In the genomic region with DNA sequence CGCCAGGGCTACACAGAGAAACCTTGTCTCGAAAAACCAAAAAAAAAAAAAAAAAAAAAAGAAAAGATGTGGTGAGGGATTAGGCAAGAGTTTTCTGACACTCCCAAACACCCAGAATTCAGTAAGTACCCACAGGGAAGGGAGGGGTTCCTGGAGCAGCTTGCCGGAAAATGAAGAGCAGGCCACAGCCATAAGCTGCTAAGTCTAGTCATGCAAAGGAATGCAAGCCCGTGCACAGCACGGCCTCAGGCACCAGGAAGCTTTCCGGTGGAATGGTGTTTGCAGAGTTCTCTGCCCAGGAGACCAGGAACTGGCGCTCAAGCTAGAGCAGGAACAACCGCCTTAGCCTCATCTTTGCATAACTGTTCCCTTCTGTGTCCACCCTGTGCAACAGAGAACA, we compare ENCODE assay signal across 11 mouse cellular contexts. TPM values are rescaled to one million over a fixed set of nuclear protein-coding genes. Genes with fewer than 3 reads are reported as not detected.
A peak's percentile ranks its signal among the peaks of the same experiment; 100 is the strongest.
DNase-seq lines count a peak whose midpoint lies in the region; ATAC-seq and TF ChIP-seq lines count a peak whose summit lies in the region.
"Had no signal": no experiment of that assay in that cellular context is flagged by ENCODE, and none has a peak within 500 bp of the region (broad histone marks: within the 10 kb centered on the region; RNA-seq: fewer than 3 reads in every experiment).

No protein-coding gene starts in this region.

- TF ChIP-seq CTCF in E14TG2a.4 (conservative IDR thresholded peaks at IDR 0.05; ENCODE audit: low read length) = no peak

- H3K4me1 ChIP-seq in kidney, embryonic 15.5 days = peaks cover 27% of the 10 kb centered on the region
- peaks cover 51% of the 10 kb centered on the region for H3K4me1 ChIP-seq in E14TG2a.4 (replicated peaks; ENCODE audit: low read depth, low read length)
- peaks cover 9% of the 10 kb centered on the region for H3K4me1 ChIP-seq in embryonic facial prominence, embryonic 12.5 days
- peaks cover 17% of the 10 kb centered on the region for H3K4me1 ChIP-seq in midbrain, embryonic 15.5 days
- peaks cover 16% of the 10 kb centered on the region for H3K4me1 ChIP-seq in heart, embryonic 12.5 days (replicated peaks)

- H3K9ac ChIP-seq in kidney, embryonic 15.5 days = no peak overlapping the region
- H3K9ac ChIP-seq in embryonic facial prominence, embryonic 12.5 days = no peak overlapping the region
- no peak overlapping the region for H3K9ac ChIP-seq in midbrain, embryonic 15.5 days
- H3K9ac ChIP-seq in heart, embryonic 12.5 days = no peak overlapping the region; the same call in 1 of the 2 replicates
- H3K9ac ChIP-seq: midbrain, embryonic 13.5 days had no signal

- no peaks in the 10 kb centered on the region for H3K9me3 ChIP-seq in kidney, embryonic 15.5 days (replicated peaks)
- H3K9me3 ChIP-seq in E14TG2a.4 (ENCODE audit: low read length) = no peaks in the 10 kb centered on the region
- H3K9me3 ChIP-seq in embryonic facial prominence, embryonic 12.5 days = no peaks in the 10 kb centered on the region
- H3K9me3 ChIP-seq in midbrain, embryonic 15.5 days = no peaks in the 10 kb centered on the region
- no peaks in the 10 kb centered on the region for H3K9me3 ChIP-seq in heart, embryonic 12.5 days (replicated peaks)
- H3K9me3 ChIP-seq: G1E; midbrain, embryonic 13.5 days had no signal

- no peaks in the 10 kb centered on the region for H3K27me3 ChIP-seq in kidney, embryonic 15.5 days
- H3K27me3 ChIP-seq in E14TG2a.4 (ENCODE audit: insufficient read depth, low read length) = no peaks in the 10 kb centered on the region
- no peaks in the 10 kb centered on the region for H3K27me3 ChIP-seq in embryonic facial prominence, embryonic 12.5 days
- H3K27me3 ChIP-seq in midbrain, embryonic 15.5 days (replicated peaks) = no peaks in the 10 kb centered on the region
- H3K27me3 ChIP-seq in heart, embryonic 12.5 days (replicated peaks) = no peaks in the 10 kb centered on the region
- H3K27me3 ChIP-seq: midbrain, embryonic 13.5 days had no signal

- no peak overlapping the region for H3K4me2 ChIP-seq in kidney, embryonic 15.5 days
- no peak overlapping the region for H3K4me2 ChIP-seq in embryonic facial prominence, embryonic 12.5 days (replicated peaks)
- H3K4me2 ChIP-seq in midbrain, embryonic 15.5 days = no peak overlapping the region
- no peak overlapping the region for H3K4me2 ChIP-seq in heart, embryonic 12.5 days
- H3K4me2 ChIP-seq: midbrain, embryonic 13.5 days had no signal

- 58% methylated on average over 8 of the region's 8 CpGs for WGBS in kidney, embryonic 15.5 days
- WGBS in embryonic facial prominence, embryonic 12.5 days = 20% methylated on average over 8 of the region's 8 CpGs
- WGBS in macrophage (ENCODE audit: missing documents) = 19% methylated on average over 6 of the region's 8 CpGs
- 60% methylated on average over 8 of the region's 8 CpGs for WGBS in midbrain, embryonic 15.5 days
- 45% methylated on average over 8 of the region's 8 CpGs for WGBS in heart, embryonic 12.5 days

- peak overlapping the region; percentile 67 for H3K27ac ChIP-seq in kidney, embryonic 15.5 days
- H3K27ac ChIP-seq in embryonic facial prominence, embryonic 12.5 days = peak overlapping the region; percentile 60; the same call in 1 of the 2 replicates
- H3K27ac ChIP-seq in macrophage = peak overlapping the region; percentile 44
- no peak overlapping the region for H3K27ac ChIP-seq in midbrain, embryonic 15.5 days
- no peak overlapping the region for H3K27ac ChIP-seq in heart, embryonic 12.5 days (ENCODE audit: poor library complexity, severe bottlenecking)
- H3K27ac ChIP-seq: hindbrain, postnatal 0 days; midbrain, embryonic 13.5 days had no signal

- DNase-seq in kidney, postnatal 4 days = no peak
- no peak for DNase-seq in left cerebral cortex, adult 11 months (ENCODE audit: low spot score)

- no peak for ATAC-seq in kidney, embryonic 15.5 days (replicated peaks; ENCODE audit: low FRiP score)
- ATAC-seq in embryonic facial prominence, embryonic 12.5 days (ENCODE audit: insufficient number of reproducible peaks, insufficient read depth, low FRiP score, low TSS enrichment) = no peak
- ATAC-seq in midbrain, embryonic 15.5 days (replicated peaks) = no peak
- no peak for ATAC-seq in heart, embryonic 12.5 days (ENCODE audit: insufficient number of reproducible peaks, low FRiP score)
- ATAC-seq: hindbrain, postnatal 0 days; midbrain, embryonic 13.5 days had no signal

- peaks cover 42% of the 10 kb centered on the region for H3K36me3 ChIP-seq in kidney, embryonic 15.5 days
- H3K36me3 ChIP-seq in E14TG2a.4 (ENCODE audit: insufficient read depth, low read length) = peaks cover 43% of the 10 kb centered on the region
- peaks cover 44% of the 10 kb centered on the region for H3K36me3 ChIP-seq in embryonic facial prominence, embryonic 12.5 days
- peaks cover 23% of the 10 kb centered on the region for H3K36me3 ChIP-seq in macrophage (ENCODE audit: inconsistent target)
- H3K36me3 ChIP-seq in midbrain, embryonic 15.5 days (replicated peaks) = peaks cover 27% of the 10 kb centered on the region
- H3K36me3 ChIP-seq in heart, embryonic 12.5 days = peaks cover 47% of the 10 kb centered on the region

- peaks cover 18% of the 10 kb centered on the region for H3K79me2 ChIP-seq in macrophage (ENCODE audit: inconsistent target)

- H3K4me3 ChIP-seq in kidney, embryonic 15.5 days (replicated peaks) = no peak overlapping the region
- H3K4me3 ChIP-seq in E14TG2a.4 (replicated peaks; ENCODE audit: low read length) (peak overlapping the region; percentile 95), macrophage (ENCODE audit: inconsistent target) (no peak overlapping the region)
- H3K4me3 ChIP-seq in embryonic facial prominence, embryonic 12.5 days = no peak overlapping the region
- H3K4me3 ChIP-seq in midbrain, embryonic 15.5 days = no peak overlapping the region
- no peak overlapping the region for H3K4me3 ChIP-seq in heart, embryonic 12.5 days
- H3K4me3 ChIP-seq: midbrain, embryonic 13.5 days had no signal

RNA-seq across cellular contexts. Expression of a gene that starts 1.9 kb away (rescaled TPM):
- 1,386 and 1,404 TPM in 2 replicates for polyA plus RNA-seq in kidney, embryonic 15.5 days (2015; fragmentation: Nextera tagmentation; extraction: Ambion mirVana)
- polyA plus RNA-seq in embryonic facial prominence, embryonic 12.5 days (2016; fragmentation: Nextera tagmentation; extraction: Ambion mirVana) = 1,455 and 1,462 TPM in 2 replicates
- total RNA-seq in macrophage (2018; cell fraction: chromatin; rRNA removed) = 100 to 1,000 TPM in 3 of 26 experiments, 10 to 100 TPM in 23; 28.1 to 251 (median 70.8) TPM
- 1,000 to 10,000 TPM in 7 of 26 experiments, 100 to 1,000 TPM in 19; 492 to 1,142 (median 755) TPM for total RNA-seq in macrophage (2018; cell fraction: cytosol; rRNA removed)
- 100 to 1,000 TPM in 21 of 26 experiments, 10 to 100 TPM in 5; 71.4 to 227 (median 119) TPM for total RNA-seq in macrophage (2018; cell fraction: nucleus; rRNA removed)
- 513 to 1,298 TPM (median 1,102 TPM) in 3 replicates for polyA plus RNA-seq in macrophage (2018)
- polyA plus RNA-seq in midbrain, embryonic 15.5 days (2015; fragmentation: Nextera tagmentation; extraction: Ambion mirVana) = 632 and 634 TPM in 2 replicates
- 1,041 and 1,045 TPM in 2 replicates for polyA plus RNA-seq in heart, embryonic 12.5 days (2016; fragmentation: Nextera tagmentation; extraction: Ambion mirVana)

RNA-seq across cellular contexts. Expression of a gene that starts 16.9 kb away (rescaled TPM):
- polyA plus RNA-seq in kidney, embryonic 15.5 days (2015; fragmentation: Nextera tagmentation; extraction: Ambion mirVana) = 0.63 and 1.0 TPM in 2 replicates
- polyA plus RNA-seq in embryonic facial prominence, embryonic 12.5 days (2016; fragmentation: Nextera tagmentation; extraction: Ambion mirVana) = 0.59 and 1.4 TPM in 2 replicates
- 1 to 10 TPM in 1 of 26 experiments, not detected in 25; 1.4 TPM for total RNA-seq in macrophage (2018; cell fraction: chromatin; rRNA removed)
- not detected for total RNA-seq in macrophage (2018; cell fraction: cytosol; rRNA removed)
- total RNA-seq in macrophage (2018; cell fraction: nucleus; rRNA removed) = not detected
- polyA plus RNA-seq in macrophage (2018) = not detected in 3 replicates
- 8.1 TPM in 2 replicates for polyA plus RNA-seq in midbrain, embryonic 15.5 days (2015; fragmentation: Nextera tagmentation; extraction: Ambion mirVana)
- polyA plus RNA-seq in heart, embryonic 12.5 days (2016; fragmentation: Nextera tagmentation; extraction: Ambion mirVana) = 0.18 and 0.24 TPM in 2 replicates

RNA-seq across cellular contexts. Expression of a gene that starts 37.5 kb away (rescaled TPM):
- 48.9 and 52.5 TPM in 2 replicates for polyA plus RNA-seq in kidney, embryonic 15.5 days (2015; fragmentation: Nextera tagmentation; extraction: Ambion mirVana)
- 55.5 and 58.2 TPM in 2 replicates for polyA plus RNA-seq in embryonic facial prominence, embryonic 12.5 days (2016; fragmentation: Nextera tagmentation; extraction: Ambion mirVana)
- 10 to 100 TPM; 19.5 to 65.7 (median 40.9) TPM for total RNA-seq in macrophage (2018; cell fraction: chromatin; rRNA removed)
- total RNA-seq in macrophage (2018; cell fraction: cytosol; rRNA removed) = 10 to 100 TPM; 21.8 to 31.2 (median 26.5) TPM
- 10 to 100 TPM; 19.3 to 56.6 (median 35.7) TPM for total RNA-seq in macrophage (2018; cell fraction: nucleus; rRNA removed)
- 28.2 to 39.2 TPM (median 32.3 TPM) in 3 replicates for polyA plus RNA-seq in macrophage (2018)
- polyA plus RNA-seq in midbrain, embryonic 15.5 days (2015; fragmentation: Nextera tagmentation; extraction: Ambion mirVana) = 48.7 and 49.0 TPM in 2 replicates
- polyA plus RNA-seq in heart, embryonic 12.5 days (2016; fragmentation: Nextera tagmentation; extraction: Ambion mirVana) = 77.3 and 79.9 TPM in 2 replicates

RNA-seq across cellular contexts. Expression of a gene that starts 57.8 kb away (rescaled TPM):
- polyA plus RNA-seq in kidney, embryonic 15.5 days (2015; fragmentation: Nextera tagmentation; extraction: Ambion mirVana) = 9.5 and 12.7 TPM in 2 replicates
- polyA plus RNA-seq in embryonic facial prominence, embryonic 12.5 days (2016; fragmentation: Nextera tagmentation; extraction: Ambion mirVana) = 19.2 and 24.1 TPM in 2 replicates
- not detected for total RNA-seq in macrophage (2018; cell fraction: chromatin; rRNA removed)
- not detected for total RNA-seq in macrophage (2018; cell fraction: cytosol; rRNA removed)
- not detected for total RNA-seq in macrophage (2018; cell fraction: nucleus; rRNA removed)
- polyA plus RNA-seq in macrophage (2018) = not detected in 3 replicates
- polyA plus RNA-seq in midbrain, embryonic 15.5 days (2015; fragmentation: Nextera tagmentation; extraction: Ambion mirVana) = 1.6 and 2.1 TPM in 2 replicates
- 5.4 and 5.8 TPM in 2 replicates for polyA plus RNA-seq in heart, embryonic 12.5 days (2016; fragmentation: Nextera tagmentation; extraction: Ambion mirVana)
- polyA plus RNA-seq: G1E had no signal

RNA-seq across cellular contexts. Expression of a gene that starts 58.2 kb away (rescaled TPM):
- polyA plus RNA-seq in kidney, embryonic 15.5 days (2015; fragmentation: Nextera tagmentation; extraction: Ambion mirVana) = 33.5 and 38.0 TPM in 2 replicates
- polyA plus RNA-seq in embryonic facial prominence, embryonic 12.5 days (2016; fragmentation: Nextera tagmentation; extraction: Ambion mirVana) = 73.1 and 102 TPM in 2 replicates
- total RNA-seq in macrophage (2018; cell fraction: chromatin; rRNA removed) = 100 to 1,000 TPM; 272 to 441 (median 315) TPM
- total RNA-seq in macrophage (2018; cell fraction: cytosol; rRNA removed) = 10 to 100 TPM; 21.2 to 47.5 (median 32.8) TPM
- 100 to 1,000 TPM; 138 to 277 (median 182) TPM for total RNA-seq in macrophage (2018; cell fraction: nucleus; rRNA removed)
- polyA plus RNA-seq in macrophage (2018) = 32.7 to 46.6 TPM (median 36.7 TPM) in 3 replicates
- 69.4 and 71.7 TPM in 2 replicates for polyA plus RNA-seq in midbrain, embryonic 15.5 days (2015; fragmentation: Nextera tagmentation; extraction: Ambion mirVana)
- polyA plus RNA-seq in heart, embryonic 12.5 days (2016; fragmentation: Nextera tagmentation; extraction: Ambion mirVana) = 62.4 and 64.8 TPM in 2 replicates

Comparison
In these comparisons a context has a peak if more than half of its experiments do, and no peak if none do; other contexts are left out.
1. H3K27ac ChIP-seq: peak in kidney, embryonic 15.5 days (single experiment), embryonic facial prominence, embryonic 12.5 days (single experiment) and macrophage (single experiment); none in midbrain, embryonic 15.5 days (single experiment) and heart, embryonic 12.5 days (single experiment).